Mouse (Mus musculus): Measurements from ENCODE around the gene Olfr73.
"Not testable (repeated sequence)": the region's sequence is repeated elsewhere in the genome, so short reads cannot be mapped to it uniquely, and the experiment has no call there.

Olfr73 gene

GRCm38 (mm10) chr2:88037599-88037998 is at the start of gene Olfr73:
Gene Olfr73, minus strand, starts transcription at chr2:88037699.
- no peak for DNase-seq

GRCm38 (mm10) chr2:88071730-88072129 is 34.2 kb upstream of the Olfr73 start, which contains the start of gene Olfr1163:
Gene Olfr1163, minus strand, starts transcription at chr2:88071830.
- DNase-seq: no peak

- DNase-seq: no peak
These were observed 26.1 kb upstream of the Olfr73 start for GRCm38 (mm10) chr2:88063587-88063986.

- DNase-seq: no peak
These were observed 13.5 kb upstream of the Olfr73 start, which contains the start of gene Olfr1162 for GRCm38 (mm10) chr2:88051029-88051428. Gene Olfr1162, minus strand, starts transcription at chr2:88051129.

GRCm38 (mm10) chr2:88022474-88022873 is 15.0 kb downstream of the Olfr73 start, which contains the start of gene Olfr1161:
Gene Olfr1161, plus strand, starts transcription at chr2:88022774.
- DNase-seq: not testable (repeated sequence)

- DNase-seq: no peak
These were observed 29.8 kb downstream of the Olfr73 start, which contains the start of gene Olfr1160 for GRCm38 (mm10) chr2:88007515-88008318. Gene Olfr1160, minus strand, starts transcription at chr2:88008268.

GRCm38 (mm10) chr2:87989813-87990212 is 47.7 kb downstream of the Olfr73 start, which contains the start of gene Olfr1158:
Gene Olfr1158, plus strand, starts transcription at chr2:87990113.
- no peak for DNase-seq

All from B cell, adult 2 months (primary cell).